Mouse (Mus musculus) MEL (cell line): ENCODE measurements around the gene Miga2. TPM values are rescaled to one million over a fixed set of nuclear protein-coding genes. Genes with fewer than 3 reads are reported as not detected.

ENCODE experiments used
- DNase-seq: peaks from one replicate; pipeline ENCODE4 v3.0.0; 2011; ENCODE audit warnings: low read depth, low spot score
- H3K27ac ChIP-seq: 2 replicates; pipeline ENCODE4 v1.5.1; 2012; ENCODE audit warnings: low read depth, mild to moderate bottlenecking, control low read depth, low read length, moderate library complexity; ENCODE audit not compliant: control insufficient read depth
- H3K27me3 ChIP-seq, 2 experiments: fragments of 150-350 bp in 1 of 2; sonication (generic) in 1 of 2; 2 replicates each; pipeline ENCODE4 v1.6.1; 2012; ENCODE audit warnings: low read length in 2 of 2, mild to moderate bottlenecking in 2 of 2, improper control_type of control experiment in 1 of 2, moderate library complexity in 1 of 2; ENCODE audit not compliant: insufficient read depth in 2 of 2, control insufficient read depth in 1 of 2
- H3K36me3 ChIP-seq, 2 experiments: 2 replicates each; pipeline ENCODE4 v1.6.1; 2012 to 2014; ENCODE audit warnings: low read length in 2 of 2, improper control_type of control experiment in 1 of 2, inconsistent platforms in 1 of 2, mild to moderate bottlenecking in 1 of 2; ENCODE audit not compliant: insufficient read depth in 2 of 2, control insufficient read depth in 1 of 2
- H3K4me1 ChIP-seq, 2 experiments: fragments of 150-350 bp in 1 of 2; sonication (generic) in 1 of 2; 2 replicates each; pipeline ENCODE4 v1.6.1; 2012; ENCODE audit warnings: low read length in 2 of 2, improper control_type of control experiment in 1 of 2, mild to moderate bottlenecking in 1 of 2; ENCODE audit not compliant: insufficient read depth in 2 of 2, control insufficient read depth in 1 of 2
- H3K4me3 ChIP-seq, 2 experiments: fragments of 150-350 bp in 1 of 2; sonication (generic) in 1 of 2; 2 replicates each; pipeline ENCODE4 v1.5.1; 2012; ENCODE audit warnings: low read depth in 2 of 2, low read length in 2 of 2, mild to moderate bottlenecking in 2 of 2, moderate library complexity in 2 of 2, control low read depth in 1 of 2, improper control_type of control experiment in 1 of 2; ENCODE audit not compliant: control insufficient read depth in 1 of 2, insufficient read depth in 1 of 2
- H3K79me2 ChIP-seq: 2 replicates; pipeline ENCODE4 v1.6.1; 2012; ENCODE audit warnings: mild to moderate bottlenecking, low read length, moderate library complexity; ENCODE audit not compliant: control insufficient read depth, poor library complexity, insufficient read depth
- H3K9ac ChIP-seq: 2 replicates; pipeline ENCODE4 v1.6.1; 2012; ENCODE audit warnings: low read depth, mild to moderate bottlenecking, control low read depth, low read length, moderate library complexity; ENCODE audit not compliant: control insufficient read depth, poor library complexity, severe bottlenecking
- H3K9me3 ChIP-seq: fragments of 150-350 bp; sonication (generic); replicated peaks from 2 replicates; pipeline ENCODE4 v1.6.1; 2012; ENCODE audit warnings: mild to moderate bottlenecking, low read length, improper control_type of control experiment, moderate library complexity; ENCODE audit not compliant: insufficient read depth
- BHLHE40 ChIP-seq: IDR thresholded peaks from 2 replicates; pipeline ENCODE4 v1.6.1; 2012; ENCODE audit warnings: low read depth, mild to moderate bottlenecking, inconsistent platforms, low read length, improper control_type of control experiment, borderline replicate concordance
- CHD2 ChIP-seq: IDR thresholded peaks from 2 replicates; pipeline ENCODE4 v1.6.1; 2011; ENCODE audit warnings: low read length, improper control_type of control experiment
- CTCF ChIP-seq, 3 experiments: IDR thresholded peaks in 2 of 3; conservative IDR thresholded peaks in 1 of 3; 2 replicates each; pipeline ENCODE4 v1.5.1; 2011 to 2012; ENCODE audit warnings: low read length in 3 of 3, low read depth in 2 of 3, mild to moderate bottlenecking in 2 of 3, improper control_type of control experiment in 1 of 3, inconsistent platforms in 1 of 3, mixed read lengths in 1 of 3, moderate library complexity in 1 of 3; ENCODE audit not compliant: control insufficient read depth in 1 of 3, insufficient read depth in 1 of 3, poor library complexity in 1 of 3, severe bottlenecking in 1 of 3
- E2F4 ChIP-seq: IDR thresholded peaks from 2 replicates; pipeline ENCODE4 v1.6.1; 2011; ENCODE audit warnings: low read depth, low read length, improper control_type of control experiment, borderline replicate concordance
- GABPA ChIP-seq: IDR thresholded peaks from 2 replicates; pipeline ENCODE4 v1.6.1; 2012; ENCODE audit warnings: low read depth, mild to moderate bottlenecking, inconsistent platforms, low read length, improper control_type of control experiment, moderate library complexity
- GATA1 ChIP-seq: IDR thresholded peaks from 2 replicates; pipeline ENCODE4 v1.6.1; 2011; ENCODE audit warnings: low read depth, low read length, improper control_type of control experiment
- HCFC1 ChIP-seq: IDR thresholded peaks from 2 replicates; pipeline ENCODE4 v1.6.1; 2012; ENCODE audit warnings: low read depth, mild to moderate bottlenecking, inconsistent platforms, low read length, improper control_type of control experiment, moderate library complexity
- KAT2A ChIP-seq: conservative IDR thresholded peaks from 2 replicates; pipeline ENCODE4 v1.6.1; 2012; ENCODE audit warnings: low read depth, low read length, improper control_type of control experiment, inconsistent platforms
- MAFK ChIP-seq: IDR thresholded peaks from 2 replicates; pipeline ENCODE4 v1.6.1; 2011; ENCODE audit warnings: low read depth, mild to moderate bottlenecking, low read length, improper control_type of control experiment, borderline replicate concordance
- MAX ChIP-seq: IDR thresholded peaks from 2 replicates; pipeline ENCODE4 v1.6.1; 2011; ENCODE audit warnings: low read length, improper control_type of control experiment
- MEF2A ChIP-seq: IDR thresholded peaks from 2 replicates; pipeline ENCODE4 v1.6.1; 2014; ENCODE audit warnings: low read depth, mild to moderate bottlenecking, inconsistent platforms, low read length, improper control_type of control experiment; ENCODE audit not compliant: poor library complexity, insufficient replicate concordance, severe bottlenecking; ENCODE audit errors: extremely low read depth
- MXI1 ChIP-seq: IDR thresholded peaks from 2 replicates; pipeline ENCODE4 v1.6.1; 2011; ENCODE audit warnings: mild to moderate bottlenecking, low read depth, low read length, improper control_type of control experiment
- MYB ChIP-seq: IDR thresholded peaks from 2 replicates; pipeline ENCODE4 v1.6.1; 2011; ENCODE audit warnings: mild to moderate bottlenecking, low read depth, low read length, improper control_type of control experiment
- MYC ChIP-seq: IDR thresholded peaks from 2 replicates; pipeline ENCODE4 v1.6.1; 2011; ENCODE audit warnings: low read depth, mild to moderate bottlenecking, low read length, improper control_type of control experiment, moderate library complexity
- NELFE ChIP-seq: IDR thresholded peaks from 2 replicates; pipeline ENCODE4 v1.6.1; 2011; ENCODE audit warnings: low read depth, low read length, improper control_type of control experiment
- NRF1 ChIP-seq: IDR thresholded peaks from 2 replicates; pipeline ENCODE4 v1.6.1; 2014; ENCODE audit warnings: low read depth, mild to moderate bottlenecking, inconsistent platforms, low read length, improper control_type of control experiment, moderate library complexity; ENCODE audit not compliant: poor library complexity, insufficient read depth, severe bottlenecking
- POLR2AphosphoS2 ChIP-seq: IDR thresholded peaks from 2 replicates; pipeline ENCODE4 v1.6.1; 2011; ENCODE audit warnings: low read length, improper control_type of control experiment
- POLR2AphosphoS5 ChIP-seq: IDR thresholded peaks from 2 replicates; pipeline ENCODE4 v1.6.1; 2012; ENCODE audit warnings: low read depth, borderline replicate concordance, mild to moderate bottlenecking, inconsistent platforms, low read length, moderate library complexity, mixed read lengths
- SIN3A ChIP-seq: IDR thresholded peaks from 2 replicates; pipeline ENCODE4 v1.6.1; 2012; ENCODE audit warnings: low read length, improper control_type of control experiment, inconsistent platforms
- SMC3 ChIP-seq: IDR thresholded peaks from 2 replicates; pipeline ENCODE4 v1.6.1; 2011; ENCODE audit warnings: low read depth, low read length, improper control_type of control experiment
- TAL1 ChIP-seq: IDR thresholded peaks from 2 replicates; pipeline ENCODE4 v1.6.1; 2012; ENCODE audit warnings: mild to moderate bottlenecking, inconsistent platforms, low read length, moderate library complexity, mixed read lengths
- TCF12 ChIP-seq: IDR thresholded peaks from 2 replicates; pipeline ENCODE4 v1.6.1; 2014; ENCODE audit warnings: low read depth, mild to moderate bottlenecking, inconsistent platforms, low read length, improper control_type of control experiment, moderate library complexity
- ZC3H11A ChIP-seq: IDR thresholded peaks from 2 replicates; pipeline ENCODE4 v1.6.1; 2012; ENCODE audit warnings: low read depth, mild to moderate bottlenecking, inconsistent platforms, low read length, improper control_type of control experiment
- ZKSCAN1 ChIP-seq: IDR thresholded peaks from 2 replicates; pipeline ENCODE4 v1.6.1; 2012; ENCODE audit warnings: low read depth, mild to moderate bottlenecking, inconsistent platforms, low read length, improper control_type of control experiment, moderate library complexity
- ZMIZ1 ChIP-seq: IDR thresholded peaks from 2 replicates; pipeline ENCODE4 v1.6.1; 2012; ENCODE audit warnings: low read depth, mild to moderate bottlenecking, inconsistent platforms, low read length, improper control_type of control experiment, moderate library complexity
- polyA plus RNA-seq, 2 experiments: library from polyadenylated mRNA; stranded (reverse) in 1 of 2; unstranded in 1 of 2; fragments of >175 nt in 1 of 2; fragments of >200 nt in 1 of 2; gene quantifications; 2 replicates each; pipeline versions ENCODE4 v1.2.1 to v1.2.4; 2012; ENCODE audit warnings: low replicate concordance in 2 of 2, low read depth in 1 of 2; ENCODE audit not compliant: insufficient read length in 2 of 2, insufficient read depth in 1 of 2, missing spikeins in 1 of 2
- total RNA-seq: library from RNA; depleted of rRNA; stranded (reverse); fragments of 300-350 nt; gene quantifications from 2 replicates; pipeline ENCODE4 v1.2.3, GENCODE M21; 2012

The Miga2 gene
- total and polyA plus RNA-seq, 3 experiments = 20.3 to 25.8 TPM; not detected in 1

- no peaks in the 10 kb centered on the region for H3K36me3 ChIP-seq
- H3K4me3 ChIP-seq = no peak overlapping the region
- no peak overlapping the region for H3K9ac ChIP-seq
- H3K4me1 ChIP-seq = peaks cover 0 to 1% of the 10 kb centered on the region in 2 experiments; a peak in 1 of 4 replicates
- no peaks in the 10 kb centered on the region for H3K79me2 ChIP-seq
- TF ChIP-seq MEF2A (no peak), CTCF (IDR thresholded peaks at IDR 0.05 in 2 of 3, conservative IDR thresholded peaks at IDR 0.05 in 1 of 3; ENCODE audit: control insufficient read depth in 1 of 3, insufficient read depth in 1 of 3, low read depth in 2 of 3, low read length in 3 of 3, poor library complexity in 1 of 3, severe bottlenecking in 1 of 3) (no peak), MXI1 (no peak), NRF1 (no peak), ZKSCAN1 (no peak), SMC3 (no peak), HCFC1 (no peak), TAL1 (no peak)
- H3K9me3 ChIP-seq = no peaks in the 10 kb centered on the region
- DNase-seq = no peak
- no peaks in the 10 kb centered on the region for H3K27me3 ChIP-seq
- no peak overlapping the region for H3K27ac ChIP-seq
Observed at GRCm38 (mm10) chr2:30385591-30385990, 21.6 kb downstream of the Miga2 start.

DNA sequence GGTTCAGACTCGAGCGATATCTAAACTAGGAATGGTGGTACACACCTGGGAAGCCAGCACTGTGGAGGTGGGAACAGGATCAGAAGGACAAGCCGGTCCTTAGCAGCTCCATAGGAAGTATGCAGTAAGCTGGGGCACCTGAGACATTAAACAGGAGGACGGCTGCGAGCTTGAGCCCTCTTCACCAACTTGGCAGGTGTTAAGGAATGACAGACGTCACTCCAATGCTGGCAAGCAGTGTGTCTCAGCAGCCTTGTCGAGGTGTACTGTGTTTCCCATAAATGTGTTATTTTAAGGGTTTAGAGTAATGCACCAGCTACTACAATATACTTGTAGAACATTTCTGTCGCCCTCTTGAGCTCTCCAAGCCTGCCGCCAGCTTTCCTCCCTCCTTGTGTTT lies 22.9 kb downstream of the Miga2 start:
- Histone ChIP-seq H3K36me3 (peaks cover 0 to 3% of the 10 kb centered on the region in 2 experiments; a peak in 2 of 4 replicates), H3K27me3 (no peaks in the 10 kb centered on the region), H3K4me1 (peaks cover 0 to 6% of the 10 kb centered on the region in 2 experiments; a peak in 2 of 4 replicates), H3K27ac (no peak overlapping the region), H3K9ac (no peak overlapping the region), H3K4me3 (no peak overlapping the region), H3K79me2 (no peaks in the 10 kb centered on the region), H3K9me3 (no peaks in the 10 kb centered on the region)
- no peak for DNase-seq
- TF ChIP-seq GATA1 (no peak), E2F4 (no peak), NELFE (no peak), POLR2AphosphoS2 (no peak), ZC3H11A (no peak), MEF2A (no peak), TCF12 (no peak), MAX (no peak), KAT2A (no peak), SIN3A (no peak), BHLHE40 (no peak), MAFK (no peak), MYC (no peak), CHD2 (no peak), POLR2AphosphoS5 (no peak), GABPA (no peak), MYB (no peak), ZMIZ1 (no peak), TAL1 (no peak)
